Mouse (Mus musculus) embryonic facial prominence, embryonic 15.5 days (tissue): ENCODE data around the gene Ggt5. TPM values are rescaled to one million over a fixed set of nuclear protein-coding genes. Genes with fewer than 3 reads are reported as not detected.

Source experiments
- ATAC-seq: fragments of 200-750 bp; cut with Nextera tagmentation; 2 replicates; pipeline ENCODE4 v1.8.0; 2017; ENCODE audit warnings: low read depth, moderate TSS enrichment; ENCODE audit not compliant: insufficient number of reproducible peaks, low FRiP score, low TSS enrichment
- H3K27ac ChIP-seq: fragments of 300-500 bp; sonication (generic); replicated peaks from 2 replicates; pipeline ENCODE4 v1.5.1; 2015; ENCODE audit warnings: mild to moderate bottlenecking, inconsistent platforms
- H3K27me3 ChIP-seq: fragments of 300-500 bp; sonication (generic); 2 replicates; pipeline ENCODE4 v1.6.1; 2015; ENCODE audit warnings: inconsistent platforms
- H3K36me3 ChIP-seq: fragments of 300-500 bp; sonication (generic); 2 replicates; pipeline ENCODE4 v1.6.1; 2015; ENCODE audit warnings: mild to moderate bottlenecking, inconsistent platforms
- H3K4me1 ChIP-seq: fragments of 300-500 bp; sonication (generic); 2 replicates; pipeline ENCODE4 v1.6.1; 2015; ENCODE audit warnings: inconsistent platforms
- H3K4me2 ChIP-seq: fragments of 300-500 bp; sonication (generic); replicated peaks from 2 replicates; pipeline ENCODE4 v1.6.1; 2015; ENCODE audit warnings: mild to moderate bottlenecking, inconsistent platforms
- H3K4me3 ChIP-seq: fragments of 300-500 bp; sonication (generic); replicated peaks from 2 replicates; pipeline ENCODE4 v1.5.1; 2015; ENCODE audit warnings: mild to moderate bottlenecking, inconsistent platforms
- H3K9ac ChIP-seq: fragments of 300-500 bp; sonication (generic); 2 replicates; pipeline ENCODE4 v1.6.1; 2015; ENCODE audit warnings: inconsistent platforms
- H3K9me3 ChIP-seq: fragments of 300-500 bp; sonication (generic); replicated peaks from 2 replicates; pipeline ENCODE4 v1.6.1; 2016; ENCODE audit warnings: inconsistent platforms
- WGBS: fragments of 180-500 bp; shearing (Covaris S2); methylation state at CpG from one replicate; pipeline ENCODE4 v1.1.7; 2015; 5-methylcytosine and 5-hydroxymethylcytosine counted together
- polyA plus RNA-seq: library from polyadenylated mRNA; unstranded; fragments of >200 nt; fragmentation: Nextera tagmentation; extraction: Ambion mirVana; gene quantifications from 2 replicates; pipeline ENCODE4 v1.2.1, GENCODE M21; 2015

Gene Ggt5
- polyA plus RNA-seq, 1 experiment from 2014 or later: 3.2 TPM

DNA sequence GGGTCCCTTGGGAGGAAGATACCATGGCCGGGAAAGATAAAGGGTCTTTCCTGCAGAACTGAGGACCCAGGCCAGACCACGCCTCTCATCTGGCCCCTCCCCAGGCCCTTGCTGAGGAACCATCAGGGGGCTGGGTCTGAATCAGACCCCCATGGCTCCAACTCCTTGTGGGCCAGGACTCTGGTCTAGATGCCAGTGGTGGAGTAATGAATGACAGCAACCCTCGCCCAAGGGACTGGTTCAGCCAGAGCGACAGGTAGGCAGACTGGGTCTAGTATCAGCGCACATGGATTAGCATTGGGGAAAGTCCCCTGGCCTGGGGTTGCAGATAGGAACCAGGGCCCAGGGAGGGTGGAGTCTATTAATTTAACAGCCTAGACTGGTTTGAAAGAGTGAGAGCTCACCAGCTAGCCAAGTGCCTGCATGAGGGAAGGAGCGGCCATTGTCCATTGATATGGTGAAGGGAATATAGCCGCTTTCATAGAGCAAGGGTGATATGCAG lies 52.6 kb downstream of the Ggt5 start:
- Histone ChIP-seq H3K9ac (no peak overlapping the region), H3K4me2 (no peak overlapping the region), H3K4me1 (peaks cover 15% of the 10 kb centered on the region), H3K27ac (no peak overlapping the region), H3K36me3 (peaks cover 8% of the 10 kb centered on the region), H3K27me3 (no peaks in the 10 kb centered on the region), H3K9me3 (no peaks in the 10 kb centered on the region), H3K4me3 (no peak overlapping the region)
- WGBS: 81% methylated on average over 7 of the region's 7 CpGs
- no peak for ATAC-seq

DNA sequence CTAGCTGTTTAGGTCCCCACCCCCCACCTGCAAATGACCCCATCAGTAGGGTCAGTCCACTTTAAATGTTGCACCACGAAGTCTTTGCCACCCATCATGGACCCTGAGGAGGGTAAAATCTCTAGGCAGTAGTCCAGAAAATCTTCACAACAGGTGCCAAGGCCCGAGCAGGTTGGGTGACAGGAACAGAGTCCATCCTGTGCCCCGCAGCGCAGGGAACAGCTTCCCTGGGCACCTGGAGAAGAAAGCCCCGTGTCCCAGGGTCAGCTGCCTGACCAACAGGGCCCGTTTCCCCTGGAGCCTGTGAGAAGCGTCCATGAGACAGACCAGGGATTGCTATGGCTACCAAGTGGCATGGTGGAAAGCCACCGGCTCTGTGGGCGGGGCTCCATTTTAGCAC lies 53.3 kb downstream of the Ggt5 start:
- ATAC-seq: no peak
- peaks cover 15% of the 10 kb centered on the region for H3K4me1 ChIP-seq

DNA sequence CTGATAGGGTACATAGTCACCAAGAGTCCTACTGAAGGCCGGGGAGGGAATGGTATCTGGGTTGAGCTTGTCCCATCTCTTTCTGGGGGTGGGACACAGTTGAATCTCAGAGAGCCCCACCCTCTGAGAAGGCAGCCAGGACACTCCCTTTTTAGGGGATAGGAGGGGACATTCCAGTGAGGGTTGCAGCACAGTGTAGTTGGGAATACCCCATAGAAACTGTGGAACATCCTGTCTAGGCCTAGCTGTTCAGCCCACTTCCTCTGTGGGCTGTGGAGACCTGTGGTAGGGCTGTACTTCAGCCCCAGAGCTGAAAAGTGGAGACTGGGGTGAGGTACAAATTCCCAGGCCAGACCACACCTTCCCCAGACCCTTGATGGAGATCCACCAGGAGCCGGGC lies 53.8 kb downstream of the Ggt5 start:
- H3K4me2 ChIP-seq: no peak overlapping the region
- no peak overlapping the region for H3K9ac ChIP-seq
- WGBS: 96% methylated on average over 2 of the region's 2 CpGs
- H3K36me3 ChIP-seq: peaks cover 18% of the 10 kb centered on the region
- H3K9me3 ChIP-seq: no peaks in the 10 kb centered on the region
- H3K4me1 ChIP-seq: peaks cover 15% of the 10 kb centered on the region
- H3K27ac ChIP-seq: no peak overlapping the region
- no peak overlapping the region for H3K4me3 ChIP-seq
- H3K27me3 ChIP-seq: no peaks in the 10 kb centered on the region
- ATAC-seq: no peak

More for the DNA sequence above, 53.3 kb downstream of the Ggt5 start:
- Histone ChIP-seq H3K27me3 (no peaks in the 10 kb centered on the region), H3K36me3 (peaks cover 13% of the 10 kb centered on the region), H3K4me3 (no peak overlapping the region), H3K4me2 (no peak overlapping the region), H3K27ac (no peak overlapping the region), H3K9ac (no peak overlapping the region), H3K9me3 (no peaks in the 10 kb centered on the region)
- WGBS: 83% methylated on average over 9 of the region's 9 CpGs

DNA sequence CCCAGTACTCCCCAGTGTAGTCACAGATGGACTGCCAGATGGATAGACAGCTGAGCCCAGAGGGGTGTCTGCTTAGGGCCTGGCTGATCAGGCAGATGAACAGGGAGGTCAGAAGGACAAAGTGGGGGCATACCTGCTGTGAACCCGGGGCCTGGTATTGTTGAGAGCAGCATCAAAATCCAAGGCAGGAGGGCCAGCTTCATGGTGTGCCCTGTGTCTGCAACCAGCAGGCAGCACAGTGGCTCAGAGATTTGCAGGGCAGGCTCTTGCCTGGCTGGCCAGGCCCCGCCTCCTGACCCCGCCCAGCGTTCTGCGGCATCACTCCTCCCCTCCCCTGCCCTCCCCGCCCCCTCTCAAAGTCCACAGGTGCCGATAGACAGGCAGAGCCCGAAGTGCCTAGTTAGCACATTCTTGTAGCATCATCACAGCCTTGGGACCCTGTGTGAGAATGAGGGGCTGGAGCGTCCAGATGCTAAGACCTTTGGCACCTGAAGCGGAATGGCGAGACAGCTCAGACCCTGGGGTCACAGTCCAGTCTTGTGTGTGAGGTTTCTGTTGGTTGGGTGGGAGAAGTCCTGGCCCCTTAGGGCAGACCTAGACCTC lies 54.7 kb downstream of the Ggt5 start, which contains the start of gene Susd2:
TSS of gene Susd2 (minus strand) at position 268 of the 603 bp plus-strand sequence.
- H3K4me2 ChIP-seq: 0 out of 2 replicates have a peak within 1 kb of the TSS, but pooled peaks have one; percentile 17
- peaks cover 27% of the 10 kb centered on the region for H3K36me3 ChIP-seq
- H3K4me1 ChIP-seq: peaks cover 15% of the 10 kb centered on the region
- ATAC-seq: peak; percentile 44; the same call in 1 of the 2 replicates
- no peak within 1 kb of the TSS for H3K27ac ChIP-seq
- H3K27me3 ChIP-seq: no peaks in the 10 kb centered on the region
- no peak within 1 kb of the TSS for H3K9ac ChIP-seq
- no peak within 1 kb of the TSS for H3K4me3 ChIP-seq
- WGBS: 6% methylated on average over 11 of the region's 11 CpGs
- H3K9me3 ChIP-seq: no peaks in the 10 kb centered on the region

DNA sequence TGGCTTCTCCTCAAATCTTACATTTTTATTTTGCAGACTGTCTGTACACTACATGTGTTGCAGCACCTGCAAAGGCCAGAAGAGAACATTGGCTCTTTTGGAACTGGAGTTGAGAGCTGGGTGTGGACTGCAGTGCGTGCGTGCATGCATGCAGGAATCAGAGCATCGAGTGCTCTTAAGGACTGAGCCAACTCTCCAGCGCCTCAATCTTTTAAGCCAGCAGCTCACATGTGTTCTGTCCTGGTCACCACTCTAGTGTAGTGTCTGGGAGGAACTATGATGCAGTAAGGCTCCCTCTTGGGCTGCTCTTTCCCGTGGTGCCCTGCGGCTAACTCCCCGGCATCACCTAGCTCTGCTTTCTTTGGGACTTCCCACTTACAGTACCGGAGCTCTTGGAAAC lies 56.5 kb downstream of the Ggt5 start:
- no peak overlapping the region for H3K9ac ChIP-seq

DNA sequence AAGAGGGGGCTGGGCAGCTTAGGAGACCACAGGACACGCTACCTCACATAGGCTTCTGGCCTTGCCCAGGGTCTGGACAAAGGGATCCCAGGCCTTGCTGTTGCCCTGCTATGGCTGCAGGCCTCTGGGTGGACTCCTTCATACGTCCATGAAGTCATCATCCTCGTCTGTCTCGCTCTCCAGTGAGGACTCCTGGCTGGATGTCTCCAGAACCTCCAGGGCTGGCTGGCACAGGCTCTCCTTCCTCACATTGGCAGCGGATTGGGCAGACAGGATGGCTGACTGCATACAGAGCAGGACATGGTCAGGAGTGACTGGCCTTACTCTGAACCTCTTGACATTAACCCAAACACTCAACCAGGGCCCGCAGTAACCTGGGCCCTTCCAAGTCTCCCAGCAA lies 57.3 kb downstream of the Ggt5 start:
- H3K27ac ChIP-seq: no peak overlapping the region

More for the DNA sequence above, 56.5 kb downstream of the Ggt5 start:
- no peak for ATAC-seq
- no peak overlapping the region for H3K4me2 ChIP-seq
- 91% methylated on average over 8 of the region's 8 CpGs for WGBS
- no peak overlapping the region for H3K27ac ChIP-seq
- peaks cover 15% of the 10 kb centered on the region for H3K4me1 ChIP-seq
- no peaks in the 10 kb centered on the region for H3K27me3 ChIP-seq
- H3K36me3 ChIP-seq: peaks cover 42% of the 10 kb centered on the region
- no peak overlapping the region for H3K4me3 ChIP-seq
- H3K9me3 ChIP-seq: no peaks in the 10 kb centered on the region

DNA sequence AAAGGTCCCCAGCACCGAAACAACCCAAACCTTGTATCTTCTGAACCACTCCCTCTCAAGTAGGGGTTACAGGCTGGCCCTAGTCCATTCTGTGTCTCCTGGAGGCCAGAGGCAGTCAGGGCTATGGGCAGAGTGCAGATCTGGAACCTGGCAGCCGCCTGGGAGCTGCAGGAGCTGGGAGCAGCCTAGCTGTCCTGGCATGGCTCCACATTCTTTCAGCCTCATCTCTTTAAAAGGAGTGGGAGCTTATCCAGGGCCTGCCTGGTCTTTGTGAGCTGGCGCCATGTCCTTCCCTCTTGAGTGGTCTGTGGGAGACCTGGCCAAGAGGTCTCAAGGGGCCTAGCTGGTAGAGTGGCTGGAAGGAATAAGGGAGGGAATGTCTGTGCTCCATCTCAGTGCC lies 58.2 kb downstream of the Ggt5 start:
- H3K4me2 ChIP-seq: no peak overlapping the region
- ATAC-seq: no peak
- H3K36me3 ChIP-seq: peaks cover 60% of the 10 kb centered on the region
- WGBS: 69% methylated on average over 3 of the region's 3 CpGs
- H3K4me3 ChIP-seq: no peak overlapping the region
- H3K4me1 ChIP-seq: peaks cover 15% of the 10 kb centered on the region
- no peaks in the 10 kb centered on the region for H3K27me3 ChIP-seq
- H3K9ac ChIP-seq: no peak overlapping the region
- H3K9me3 ChIP-seq: no peaks in the 10 kb centered on the region
- peak overlapping the region; percentile 34; the same call in 1 of the 2 replicates for H3K27ac ChIP-seq

More for the DNA sequence above, 57.3 kb downstream of the Ggt5 start:
- Histone ChIP-seq H3K9ac (no peak overlapping the region), H3K9me3 (no peaks in the 10 kb centered on the region), H3K36me3 (peaks cover 50% of the 10 kb centered on the region), H3K27me3 (no peaks in the 10 kb centered on the region), H3K4me3 (no peak overlapping the region), H3K4me2 (no peak overlapping the region), H3K4me1 (peaks cover 15% of the 10 kb centered on the region)
- ATAC-seq: no peak
- WGBS: 92% methylated on average over 6 of the region's 6 CpGs

DNA sequence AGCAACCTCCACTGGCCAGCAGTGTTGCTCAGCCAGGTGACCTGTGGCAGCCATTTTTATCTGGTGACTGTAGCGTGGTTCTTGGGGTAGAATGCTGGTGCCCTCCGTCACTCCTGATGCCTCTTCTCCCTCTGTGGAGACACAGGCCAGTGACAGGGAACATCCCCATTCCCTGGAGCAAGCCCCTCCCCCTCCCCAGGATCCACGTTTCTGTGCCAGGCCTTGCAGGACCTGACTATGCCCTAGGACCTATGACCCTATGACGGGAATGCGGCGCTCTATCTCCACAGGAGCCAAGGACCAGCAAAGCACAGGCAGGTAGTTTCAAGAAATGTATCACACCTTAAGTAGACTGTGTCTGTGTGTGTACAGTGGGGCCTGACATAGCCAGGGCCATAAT lies 59.0 kb downstream of the Ggt5 start:
- Histone ChIP-seq H3K9ac (no peak overlapping the region), H3K4me2 (no peak overlapping the region), H3K9me3 (no peaks in the 10 kb centered on the region), H3K36me3 (peaks cover 67% of the 10 kb centered on the region), H3K27me3 (no peaks in the 10 kb centered on the region), H3K27ac (no peak overlapping the region), H3K4me1 (peaks cover 14% of the 10 kb centered on the region), H3K4me3 (no peak overlapping the region)
- ATAC-seq: no peak
- WGBS: 87% methylated on average over 6 of the region's 6 CpGs

DNA sequence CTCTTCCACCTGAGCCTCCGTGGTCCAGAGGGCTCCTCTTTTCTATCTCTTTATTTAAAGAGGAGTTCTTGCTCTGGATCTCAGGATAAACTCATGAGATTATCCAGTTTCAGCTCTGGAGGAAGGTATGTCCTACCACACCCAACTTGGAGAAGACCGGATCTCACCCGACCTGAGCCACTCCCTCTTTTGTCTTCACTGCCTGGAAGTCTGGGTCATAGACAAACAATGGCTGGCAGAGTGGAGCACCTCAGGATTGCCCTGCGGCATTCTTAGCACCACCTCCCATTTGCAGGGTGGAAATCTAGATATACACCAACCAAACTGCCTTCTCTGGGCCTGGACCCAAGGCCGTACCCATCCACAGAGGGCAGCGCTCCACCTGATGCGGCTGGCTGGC lies 59.9 kb downstream of the Ggt5 start:
- no peak for ATAC-seq
- H3K9ac ChIP-seq: no peak overlapping the region
- no peaks in the 10 kb centered on the region for H3K9me3 ChIP-seq
- H3K27ac ChIP-seq: no peak overlapping the region
- WGBS: 84% methylated on average over 7 of the region's 7 CpGs
- H3K4me2 ChIP-seq: no peak overlapping the region
- H3K27me3 ChIP-seq: no peaks in the 10 kb centered on the region
- peaks cover 76% of the 10 kb centered on the region for H3K36me3 ChIP-seq
- no peak overlapping the region for H3K4me3 ChIP-seq
- H3K4me1 ChIP-seq: peaks cover 5% of the 10 kb centered on the region; the same call in 1 of the 2 replicates

DNA sequence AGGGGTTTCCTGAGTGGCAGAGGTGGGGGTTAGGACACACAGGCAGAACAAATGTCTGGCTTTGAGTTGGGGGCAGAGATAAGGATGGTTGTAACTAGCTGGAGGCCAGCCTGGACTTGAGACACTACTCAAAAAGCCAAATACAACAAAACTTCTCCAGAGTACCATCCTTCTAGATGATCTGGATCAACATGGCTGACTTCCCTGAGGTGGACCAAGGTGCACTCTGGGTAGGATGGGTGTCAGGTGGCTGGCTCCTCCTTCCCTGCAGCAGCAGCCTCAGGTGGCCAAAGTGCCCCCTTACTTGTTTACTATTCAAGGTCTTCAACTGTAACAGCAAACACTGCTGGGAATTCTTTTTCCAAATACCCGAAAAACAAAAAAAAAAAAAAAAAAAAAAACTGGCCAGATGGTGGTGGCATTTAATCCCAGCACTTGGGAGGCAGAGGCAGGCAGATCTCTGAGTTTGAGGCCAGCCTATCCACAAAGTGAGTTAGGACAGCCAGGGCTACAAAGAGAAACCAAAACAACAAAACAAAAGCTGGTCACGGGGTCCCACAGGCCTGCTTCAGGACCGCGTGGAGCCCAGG lies 60.4 kb downstream of the Ggt5 start:
- H3K4me2 ChIP-seq: no peak overlapping the region
- peaks cover 81% of the 10 kb centered on the region for H3K36me3 ChIP-seq
- no peak for ATAC-seq
- no peak overlapping the region for H3K27ac ChIP-seq
- no peaks in the 10 kb centered on the region for H3K9me3 ChIP-seq
- no peak overlapping the region for H3K4me3 ChIP-seq
- WGBS: 90% methylated on average over 4 of the region's 4 CpGs
- no peaks in the 10 kb centered on the region for H3K27me3 ChIP-seq
- no peaks in the 10 kb centered on the region for H3K4me1 ChIP-seq
- H3K9ac ChIP-seq: no peak overlapping the region

DNA sequence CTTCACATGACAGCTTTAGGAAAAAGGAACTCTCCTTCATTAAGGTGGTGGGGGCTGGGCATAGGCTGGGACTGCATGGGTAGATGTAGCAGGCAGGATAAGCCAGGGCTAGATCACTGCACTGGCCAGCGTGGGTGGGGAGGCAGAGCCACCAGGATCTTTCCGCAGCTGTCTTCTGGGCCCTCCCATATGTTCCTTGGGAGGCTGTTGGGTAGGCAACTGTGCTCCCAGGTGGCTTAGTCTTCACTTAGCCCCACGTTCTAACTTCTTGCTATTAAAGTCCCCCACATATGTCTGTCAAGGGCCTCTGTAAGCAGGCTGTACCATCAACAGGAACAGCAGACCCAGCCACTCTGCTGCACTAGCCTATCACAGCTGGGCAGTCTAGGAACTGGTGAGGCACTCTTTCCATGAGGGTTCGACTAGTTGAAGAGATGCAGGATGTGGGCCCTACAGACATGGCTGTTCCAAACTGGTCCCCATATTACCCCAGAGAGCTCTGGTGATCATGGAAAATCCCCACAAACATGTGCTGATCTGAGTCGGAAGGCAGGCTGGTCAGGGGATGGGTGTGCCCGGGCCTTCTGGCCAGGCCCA lies 61.3 kb downstream of the Ggt5 start:
- Histone ChIP-seq H3K9ac (no peak overlapping the region), H3K4me1 (no peaks in the 10 kb centered on the region), H3K27ac (no peak overlapping the region), H3K9me3 (no peaks in the 10 kb centered on the region), H3K36me3 (peaks cover 87% of the 10 kb centered on the region), H3K4me2 (no peak overlapping the region), H3K4me3 (no peak overlapping the region), H3K27me3 (no peaks in the 10 kb centered on the region)
- ATAC-seq: no peak
- WGBS: 92% methylated on average over 6 of the region's 6 CpGs
